Mouse (Mus musculus): ENCODE measurements around the gene Enoph1. TPM values are rescaled to one million over a fixed set of nuclear protein-coding genes. Genes with fewer than 3 reads are reported as not detected.

Enoph1 gene
- polyA plus RNA-seq, 1 experiment from 2014 or later, result 40.1 TPM

- H3K27me3 ChIP-seq (replicated peaks), result no peaks in the 10 kb centered on the region
- no peak for ATAC-seq (ENCODE audit: low FRiP score, low read depth)
- no peaks in the 10 kb centered on the region for H3K9me3 ChIP-seq
- no peak overlapping the region for H3K4me3 ChIP-seq
- no peaks in the 10 kb centered on the region for H3K36me3 ChIP-seq
- no peak overlapping the region for H3K9ac ChIP-seq
- no peak overlapping the region for H3K4me2 ChIP-seq (replicated peaks)
- H3K27ac ChIP-seq, result no peak overlapping the region
- H3K4me1 ChIP-seq, result no peaks in the 10 kb centered on the region
Measured at GRCm38 (mm10) chr5:100020089-100020488, 19.7 kb upstream of the Enoph1 start.

- Histone ChIP-seq H3K9me3 (no peaks in the 10 kb centered on the region), H3K4me3 (no peak overlapping the region), H3K36me3 (no peaks in the 10 kb centered on the region), H3K9ac (no peak overlapping the region), H3K4me2 (replicated peaks) (no peak overlapping the region), H3K4me1 (no peaks in the 10 kb centered on the region), H3K27ac (no peak overlapping the region), H3K27me3 (replicated peaks) (no peaks in the 10 kb centered on the region)
- 77% methylated on average over 5 of the region's 5 CpGs for WGBS
- no peak for ATAC-seq (ENCODE audit: low FRiP score, low read depth)
Measured at GRCm38 (mm10) chr5:100024403-100024802, 15.4 kb upstream of the Enoph1 start.

GRCm38 (mm10) chr5:100024868-100025267, 14.9 kb upstream of the Enoph1 start:
- H3K27ac ChIP-seq, result no peak overlapping the region
- no peak overlapping the region for H3K4me3 ChIP-seq
- no peaks in the 10 kb centered on the region for H3K27me3 ChIP-seq (replicated peaks)
- no peak for ATAC-seq (ENCODE audit: low FRiP score, low read depth)
- no peaks in the 10 kb centered on the region for H3K4me1 ChIP-seq
- H3K36me3 ChIP-seq, result no peaks in the 10 kb centered on the region
- WGBS, result 89% methylated on average over 1 of the region's 1 CpGs
- H3K4me2 ChIP-seq (replicated peaks), result no peak overlapping the region
- no peaks in the 10 kb centered on the region for H3K9me3 ChIP-seq
- no peak overlapping the region for H3K9ac ChIP-seq

- H3K27ac ChIP-seq, result no peak overlapping the region
- H3K9me3 ChIP-seq, result no peaks in the 10 kb centered on the region
- no peaks in the 10 kb centered on the region for H3K27me3 ChIP-seq (replicated peaks)
- no peak overlapping the region for H3K9ac ChIP-seq
- no peak overlapping the region for H3K4me3 ChIP-seq
- ATAC-seq (ENCODE audit: low FRiP score, low read depth), result peak; percentile 49; the same call in 1 of the 2 replicates
- no peak overlapping the region for H3K4me2 ChIP-seq (replicated peaks)
- H3K36me3 ChIP-seq, result peaks cover 32% of the 10 kb centered on the region
- 49% methylated on average over 6 of the region's 6 CpGs for WGBS
- no peaks in the 10 kb centered on the region for H3K4me1 ChIP-seq
Measured at GRCm38 (mm10) chr5:100030069-100030468, 9.7 kb upstream of the Enoph1 start.

GRCm38 (mm10) chr5:100032107-100032506, 7.7 kb upstream of the Enoph1 start:
- Histone ChIP-seq H3K27me3 (replicated peaks) (no peaks in the 10 kb centered on the region), H3K9ac (no peak overlapping the region), H3K4me3 (no peak overlapping the region), H3K4me1 (peaks cover 12% of the 10 kb centered on the region), H3K27ac (no peak overlapping the region), H3K9me3 (no peaks in the 10 kb centered on the region), H3K36me3 (peaks cover 45% of the 10 kb centered on the region), H3K4me2 (replicated peaks) (no peak overlapping the region)
- WGBS, result 80% methylated on average over 2 of the region's 2 CpGs
- peak; percentile 25; the same call in 1 of the 2 replicates for ATAC-seq (ENCODE audit: low FRiP score, low read depth)

- no peak overlapping the region for H3K4me2 ChIP-seq (replicated peaks)
- H3K4me3 ChIP-seq, result no peak overlapping the region
- no peaks in the 10 kb centered on the region for H3K27me3 ChIP-seq (replicated peaks)
- peaks cover 17% of the 10 kb centered on the region for H3K4me1 ChIP-seq
- no peak for ATAC-seq (ENCODE audit: low FRiP score, low read depth)
- peaks cover 45% of the 10 kb centered on the region for H3K36me3 ChIP-seq
- WGBS, result 78% methylated on average over 3 of the region's 3 CpGs
- no peak overlapping the region for H3K27ac ChIP-seq
- H3K9me3 ChIP-seq, result no peaks in the 10 kb centered on the region
- H3K9ac ChIP-seq, result no peak overlapping the region
Measured at GRCm38 (mm10) chr5:100032646-100033045, 7.1 kb upstream of the Enoph1 start.

- no peak overlapping the region for H3K27ac ChIP-seq
- H3K4me2 ChIP-seq (replicated peaks), result peak overlapping the region; percentile 98
- H3K36me3 ChIP-seq, result peaks cover 45% of the 10 kb centered on the region
- H3K4me3 ChIP-seq, result no peak overlapping the region
- H3K27me3 ChIP-seq (replicated peaks), result no peaks in the 10 kb centered on the region
- H3K4me1 ChIP-seq, result peaks cover 23% of the 10 kb centered on the region
- H3K9ac ChIP-seq, result no peak overlapping the region
- 47% methylated on average over 7 of the region's 7 CpGs for WGBS
- no peaks in the 10 kb centered on the region for H3K9me3 ChIP-seq
- ATAC-seq (ENCODE audit: low FRiP score, low read depth), result no peak
Measured at GRCm38 (mm10) chr5:100035950-100036349, 3.8 kb upstream of the Enoph1 start.

- peaks cover 26% of the 10 kb centered on the region for H3K4me1 ChIP-seq
- no peaks in the 10 kb centered on the region for H3K9me3 ChIP-seq
- H3K27me3 ChIP-seq (replicated peaks), result no peaks in the 10 kb centered on the region
- peak overlapping the region; percentile 45 for H3K9ac ChIP-seq
- peak overlapping the region; percentile 98 for H3K4me2 ChIP-seq (replicated peaks)
- H3K27ac ChIP-seq, result no peak overlapping the region
- no peak for ATAC-seq (ENCODE audit: low FRiP score, low read depth)
- 31% methylated on average over 7 of the region's 7 CpGs for WGBS
- H3K4me3 ChIP-seq, result peak overlapping the region; percentile 78
- H3K36me3 ChIP-seq, result peaks cover 45% of the 10 kb centered on the region
Measured at GRCm38 (mm10) chr5:100036681-100037080, 3.1 kb upstream of the Enoph1 start.

- under 1% methylated on average over 42 of the region's 45 CpGs for WGBS
- peak overlapping the region; percentile 92 for H3K27ac ChIP-seq
- peak overlapping the region; percentile 78 for H3K4me3 ChIP-seq
- peak; percentile 37 for ATAC-seq (ENCODE audit: low FRiP score, low read depth)
- peak overlapping the region; percentile 100 for H3K9ac ChIP-seq
- peaks cover 31% of the 10 kb centered on the region for H3K36me3 ChIP-seq
- H3K27me3 ChIP-seq (replicated peaks), result no peaks in the 10 kb centered on the region
- H3K9me3 ChIP-seq, result no peaks in the 10 kb centered on the region
- peaks cover 26% of the 10 kb centered on the region for H3K4me1 ChIP-seq
- H3K4me2 ChIP-seq (replicated peaks), result peak overlapping the region; percentile 98
Measured at GRCm38 (mm10) chr5:100037965-100038713, 1.6 kb upstream of the Enoph1 start.

GRCm38 (mm10) chr5:100038714-100039601, 827 bp upstream of the Enoph1 start:
- Histone ChIP-seq H3K4me3 (peak overlapping the region; percentile 78), H3K9ac (peak overlapping the region; percentile 100), H3K27me3 (replicated peaks) (no peaks in the 10 kb centered on the region), H3K4me2 (replicated peaks) (peak overlapping the region; percentile 98), H3K36me3 (peaks cover 24% of the 10 kb centered on the region), H3K4me1 (peaks cover 26% of the 10 kb centered on the region), H3K27ac (peak overlapping the region; percentile 92), H3K9me3 (no peaks in the 10 kb centered on the region)
- WGBS, result under 1% methylated on average over 113 of the region's 113 CpGs
- peak; percentile 78 for ATAC-seq (ENCODE audit: low FRiP score, low read depth)

GRCm38 (mm10) chr5:100040281-100040784, 548 bp downstream of the Enoph1 start:
- H3K9ac ChIP-seq, result peak overlapping the region; percentile 100
- H3K27me3 ChIP-seq (replicated peaks), result no peaks in the 10 kb centered on the region
- peak overlapping the region; percentile 78 for H3K4me3 ChIP-seq
- peaks cover 12% of the 10 kb centered on the region for H3K36me3 ChIP-seq
- ATAC-seq (ENCODE audit: low FRiP score, low read depth), result no peak
- peak overlapping the region; percentile 92 for H3K27ac ChIP-seq
- H3K4me2 ChIP-seq (replicated peaks), result peak overlapping the region; percentile 86
- H3K9me3 ChIP-seq, result no peaks in the 10 kb centered on the region
- WGBS, result 1% methylated on average over 19 of the region's 19 CpGs
- H3K4me1 ChIP-seq, result peaks cover 26% of the 10 kb centered on the region

- ATAC-seq (ENCODE audit: low FRiP score, low read depth), result no peak
- H3K4me3 ChIP-seq, result no peak overlapping the region
- no peak overlapping the region for H3K9ac ChIP-seq
- 52% methylated on average over 4 of the region's 4 CpGs for WGBS
- peak overlapping the region; percentile 86 for H3K4me2 ChIP-seq (replicated peaks)
- peaks cover 5% of the 10 kb centered on the region for H3K36me3 ChIP-seq
- no peaks in the 10 kb centered on the region for H3K9me3 ChIP-seq
- no peaks in the 10 kb centered on the region for H3K27me3 ChIP-seq (replicated peaks)
- H3K4me1 ChIP-seq, result peaks cover 27% of the 10 kb centered on the region
- no peak overlapping the region for H3K27ac ChIP-seq
Measured at GRCm38 (mm10) chr5:100041272-100041671, 1.5 kb downstream of the Enoph1 start.

Measured in neural tube, embryonic 12.5 days (tissue).